Mouse (Mus musculus) G1E (cell line): Measurements from ENCODE around the gene Ube2l3.

ENCODE experiments used
- CTCF ChIP-seq: IDR thresholded peaks from 2 replicates; pipeline ENCODE4 v1.5.1; 2012; ENCODE audit warnings: low read depth, low read length, inconsistent platforms, mixed read lengths
- GATA1 ChIP-seq: IDR thresholded peaks from 2 replicates; pipeline ENCODE4 v1.6.1; 2012; ENCODE audit warnings: borderline replicate concordance, low read length, inconsistent platforms, mixed read lengths
- TAL1 ChIP-seq: conservative IDR thresholded peaks from 2 replicates; pipeline ENCODE4 v1.6.1; 2012; ENCODE audit warnings: low read depth, low read length, inconsistent platforms, mixed read lengths

DNA sequence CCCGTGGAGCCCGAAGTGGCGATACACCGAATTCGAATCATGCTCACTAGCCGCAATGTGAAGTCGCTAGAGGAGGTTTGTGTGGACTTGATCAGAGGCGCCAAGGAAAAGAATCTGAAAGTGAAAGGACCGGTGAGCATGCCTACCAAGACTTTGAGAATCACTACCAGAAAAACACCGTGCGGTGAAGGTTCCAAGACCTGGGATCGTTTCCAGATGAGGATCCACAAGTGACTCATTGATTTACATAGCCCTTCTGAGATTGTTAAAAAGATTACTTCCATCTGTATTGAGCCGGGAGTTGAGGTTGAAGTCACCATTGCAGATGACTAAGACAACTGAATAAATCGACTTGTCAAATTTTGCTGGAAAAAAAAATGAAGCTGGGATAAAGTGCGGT lies 65.1 kb downstream of the Ube2l3 start:
- TF ChIP-seq CTCF (no peak), TAL1 (no peak), GATA1 (no peak)
